Mouse (Mus musculus) duodenum, adult 2 months (tissue): ENCODE data around the gene Olfr97. TPM values are rescaled to one million over a fixed set of nuclear protein-coding genes. Genes with fewer than 3 reads are reported as not detected.

Source experiments
- polyA plus RNA-seq: library from polyadenylated mRNA; depleted of rRNA; stranded (reverse); fragments of >200 nt; gene quantifications from 2 replicates; pipeline ENCODE4 v1.2.3, GENCODE M21; 2012; ENCODE audit warnings: low replicate concordance; rRNA removed

Gene Olfr97
- not detected in 2 replicates for polyA plus RNA-seq

DNA sequence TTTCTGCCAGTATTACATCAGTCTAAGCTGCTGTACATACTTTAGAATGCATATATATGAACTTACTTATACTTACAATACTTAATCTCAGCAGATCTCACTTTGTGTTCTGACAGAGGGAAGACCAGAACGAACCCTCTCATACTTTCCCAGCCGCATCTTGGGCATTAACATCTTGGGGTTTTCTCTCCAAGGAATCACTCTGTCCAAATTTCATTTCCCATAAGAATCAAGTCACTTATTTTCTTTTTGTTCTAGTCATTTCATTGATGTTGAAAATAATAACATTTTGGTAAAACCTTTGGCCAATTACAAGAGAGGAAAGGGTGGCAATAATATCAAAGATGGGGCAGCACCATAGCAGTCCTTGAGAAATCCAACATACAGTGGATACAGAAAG is at the start of gene Olfr97:
TSS of gene Olfr97 (minus strand) at position 101 of the 400 bp plus-strand sequence.

DNA sequence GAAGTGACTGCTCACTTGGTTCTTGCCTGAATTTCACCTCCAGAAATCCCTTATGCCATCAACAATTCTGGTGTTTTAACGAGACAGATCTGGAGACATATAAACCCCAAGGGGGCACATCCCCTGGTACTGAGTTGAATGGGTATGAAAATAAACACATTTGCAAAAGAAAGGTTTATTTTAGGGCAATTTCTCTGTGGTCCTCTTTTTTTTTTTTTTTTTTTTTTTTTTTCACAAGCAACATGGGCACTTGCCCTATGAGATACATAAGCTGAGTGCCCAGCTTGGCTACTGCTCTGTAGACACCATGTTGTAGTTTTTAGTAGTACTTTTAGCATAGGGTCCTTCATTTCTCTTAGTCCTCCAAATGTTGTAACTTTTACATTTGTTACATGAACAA is 46.2 kb upstream of the Olfr97 start, which contains the start of gene Olfr99:
TSS of gene Olfr99 (minus strand) at position 101 of the 400 bp plus-strand sequence.

DNA sequence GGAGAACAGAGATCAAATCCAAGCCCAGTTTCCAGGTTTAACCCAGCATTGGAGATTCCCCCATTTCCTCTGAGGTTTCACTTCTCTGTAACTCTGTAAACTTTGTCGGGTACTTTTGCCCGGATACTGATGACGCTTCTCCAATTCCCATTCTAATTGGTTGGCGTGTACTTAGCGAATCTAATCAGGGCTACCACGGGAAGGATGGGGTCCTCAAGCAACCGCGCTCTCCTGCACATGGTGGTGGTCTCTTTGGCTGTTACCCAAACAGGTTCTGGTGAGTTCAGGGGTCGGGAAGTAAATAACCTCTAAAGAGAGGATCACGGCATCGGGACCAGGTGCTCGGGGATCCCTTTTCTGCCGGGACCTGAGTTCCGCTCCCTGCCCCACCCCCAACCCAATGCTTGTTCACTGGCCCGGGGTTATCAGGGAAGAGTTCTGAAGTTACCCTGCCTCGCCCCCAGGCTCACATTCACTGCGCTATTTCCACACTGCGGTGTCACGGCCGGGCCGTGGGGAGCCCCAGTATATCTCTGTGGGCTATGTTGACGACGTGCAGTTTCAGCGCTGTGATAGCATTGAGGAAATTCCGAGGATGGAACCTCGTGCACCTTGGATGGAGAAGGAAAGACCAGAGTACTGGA is 33.0 kb upstream of the Olfr97 start, which contains the start of gene H2-M3:
TSS of gene H2-M3 (plus strand) at position 163 of the 644 bp plus-strand sequence.

DNA sequence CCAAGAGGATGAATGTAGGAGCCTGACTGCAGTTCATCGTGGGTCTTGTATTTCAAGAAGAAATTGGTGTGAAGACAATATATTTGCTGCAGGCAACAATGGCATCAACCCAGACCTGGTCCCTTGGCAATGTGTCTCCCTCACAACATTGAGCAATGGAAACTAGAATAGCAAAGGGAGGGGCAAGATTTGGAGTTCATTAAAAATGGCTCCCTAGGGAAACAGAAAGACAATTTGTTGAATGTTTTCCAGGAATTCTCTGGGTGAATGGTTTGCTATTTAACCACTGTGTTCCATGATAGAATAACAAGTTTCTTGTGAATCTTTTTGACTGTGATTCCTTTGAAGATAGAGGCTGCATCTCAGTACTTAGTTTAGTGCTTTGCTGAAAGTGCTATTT is 26.5 kb upstream of the Olfr97 start, which contains the start of gene Olfr98:
TSS of gene Olfr98 (minus strand) at position 124 of the 400 bp plus-strand sequence.

DNA sequence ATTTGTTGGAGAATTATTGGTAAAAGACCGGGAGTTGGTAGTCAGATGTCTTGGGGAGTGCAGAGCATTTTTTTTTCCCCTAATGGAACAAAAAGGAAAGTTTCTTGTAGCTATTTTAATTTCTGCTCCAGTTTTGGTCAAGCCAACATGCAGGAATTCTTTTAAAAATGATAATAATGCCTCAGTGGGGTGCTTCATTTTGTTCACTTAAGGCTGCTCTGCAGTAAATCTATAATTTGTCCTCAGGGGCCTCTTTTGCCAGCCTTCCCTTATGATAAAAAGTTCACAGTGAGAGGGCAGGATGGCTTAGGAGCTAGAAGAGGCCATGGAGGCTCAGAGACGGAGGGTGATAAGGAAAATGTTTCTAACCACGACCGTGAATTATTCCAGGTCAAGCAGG is 17.3 kb downstream of the Olfr97 start, which contains the start of gene Olfr96:
TSS of gene Olfr96 (plus strand) at position 301 of the 400 bp plus-strand sequence.

DNA sequence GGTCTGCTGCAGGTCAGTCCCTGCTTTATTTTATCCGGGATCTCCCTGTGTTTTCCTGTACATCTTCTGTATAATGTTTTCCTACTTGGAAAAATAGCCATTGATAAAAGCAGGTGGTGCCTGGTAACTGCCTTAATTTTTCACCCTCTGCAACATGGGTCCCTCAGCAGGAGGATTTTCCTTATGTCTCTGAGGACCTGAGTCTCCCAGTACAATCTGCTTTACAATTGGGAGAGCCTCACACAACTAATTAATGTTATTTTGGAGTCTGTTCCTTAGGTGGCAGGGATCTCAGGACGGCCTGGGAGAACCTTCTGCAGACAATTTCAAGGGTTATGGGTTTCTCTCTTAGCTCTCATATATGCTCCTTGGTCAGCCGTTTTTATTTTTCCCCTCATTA is 24.1 kb downstream of the Olfr97 start, which contains the start of gene Olfr95:
TSS of gene Olfr95 (minus strand) at position 101 of the 400 bp plus-strand sequence.

DNA sequence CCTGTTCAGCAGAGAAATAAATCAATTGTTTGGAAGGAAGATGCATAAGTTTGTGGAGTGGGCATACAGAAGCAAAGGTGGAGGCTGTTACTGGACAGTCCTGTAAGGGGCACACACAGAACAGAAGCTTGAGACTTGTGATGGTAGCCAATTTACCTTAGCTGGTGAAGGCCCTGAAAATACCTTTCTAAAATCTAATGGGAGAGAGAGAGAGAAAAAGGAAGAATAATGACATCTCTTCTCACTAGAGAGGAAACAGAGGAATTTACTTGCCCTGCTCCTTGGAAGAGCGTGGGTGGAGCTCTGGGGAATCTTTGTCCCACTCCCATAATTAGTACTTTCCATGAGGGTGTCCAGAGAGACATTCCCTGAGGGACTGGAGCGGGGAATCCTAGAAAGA is 36.2 kb downstream of the Olfr97 start, which contains the start of gene Olfr94:
TSS of gene Olfr94 (minus strand) at position 101 of the 400 bp plus-strand sequence.

DNA sequence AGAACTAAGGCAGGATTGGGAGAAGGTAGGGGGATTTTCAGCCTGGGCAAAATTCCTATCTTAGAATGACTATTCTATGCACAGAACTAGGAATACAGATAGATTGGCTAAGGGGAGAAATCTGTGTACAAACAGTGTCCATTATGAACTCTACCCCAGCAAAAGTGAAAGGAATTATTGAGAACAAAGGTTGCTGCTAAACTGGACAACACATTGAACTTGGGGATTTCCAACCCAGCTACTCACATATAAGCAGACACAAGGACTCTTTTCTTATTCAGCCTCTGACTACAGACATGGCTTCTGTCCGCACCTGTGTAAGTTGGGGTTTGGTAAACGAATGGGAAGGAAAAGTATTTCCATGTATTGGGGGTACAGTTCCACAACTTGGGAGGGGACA is 43.5 kb downstream of the Olfr97 start, which contains the start of gene Ubd:
TSS of gene Ubd (plus strand) at position 237 of the 400 bp plus-strand sequence.

Other genes starting within 250 kb of the Olfr97 start
- gene H2-M5, start 247.8 kb downstream of the Olfr97 start, polyA plus RNA-seq = 0.19 TPM in 1 of 2 replicates, not detected in the other
- 0.64 and 1.1 TPM in 2 replicates for gene Zfp57, start 236.2 kb downstream of the Olfr97 start, polyA plus RNA-seq
- not detected in 2 replicates for gene Mog, start 213.9 kb downstream of the Olfr97 start, polyA plus RNA-seq
- gene Gabbr1, start 191.4 kb downstream of the Olfr97 start, polyA plus RNA-seq = 5.3 and 11.2 TPM in 2 replicates
- not detected in 2 replicates for gene Olfr90, start 148.8 kb downstream of the Olfr97 start, polyA plus RNA-seq
- gene Olfr91, start 139.1 kb downstream of the Olfr97 start, polyA plus RNA-seq = not detected in 2 replicates
- not detected in 2 replicates for gene Olfr92, start 117.2 kb downstream of the Olfr97 start, polyA plus RNA-seq
- not detected in 2 replicates for gene Olfr93, start 75.8 kb downstream of the Olfr97 start, polyA plus RNA-seq
- gene Ubd, start 43.4 kb downstream of the Olfr97 start, polyA plus RNA-seq = 0.11 TPM in 1 of 2 replicates, not detected in the other
- gene Olfr94, start 36.3 kb downstream of the Olfr97 start, polyA plus RNA-seq = not detected in 2 replicates
- not detected in 2 replicates for gene Olfr95, start 24.2 kb downstream of the Olfr97 start, polyA plus RNA-seq
- gene Olfr96, start 17.2 kb downstream of the Olfr97 start, polyA plus RNA-seq = not detected in 2 replicates
- not detected in 2 replicates for gene Olfr98, start 26.4 kb upstream of the Olfr97 start, polyA plus RNA-seq
- gene H2-M3, start 32.9 kb upstream of the Olfr97 start, polyA plus RNA-seq = 2.7 and 3.5 TPM in 2 replicates
- not detected in 2 replicates for gene Olfr99, start 46.1 kb upstream of the Olfr97 start, polyA plus RNA-seq
- gene Olfr101, start 67.0 kb upstream of the Olfr97 start, polyA plus RNA-seq = not detected in 2 replicates
- not detected in 2 replicates for gene Olfr102, start 79.7 kb upstream of the Olfr97 start, polyA plus RNA-seq
- gene Olfr103, start 102.4 kb upstream of the Olfr97 start, polyA plus RNA-seq = not detected in 2 replicates
- gene Olfr104-ps, start 122.3 kb upstream of the Olfr97 start, polyA plus RNA-seq = not detected in 2 replicates
- gene Olfr105-ps, start 141.7 kb upstream of the Olfr97 start, polyA plus RNA-seq = not detected in 2 replicates
- not detected in 2 replicates for gene Olfr106-ps, start 153.1 kb upstream of the Olfr97 start, polyA plus RNA-seq
- not detected in 2 replicates for gene Olfr107, start 161.9 kb upstream of the Olfr97 start, polyA plus RNA-seq
- not detected in 2 replicates for gene Olfr108, start 208.2 kb upstream of the Olfr97 start, polyA plus RNA-seq
- gene Olfr109, start 221.6 kb upstream of the Olfr97 start, polyA plus RNA-seq = not detected in 2 replicates
- gene H2-M2, start 246.2 kb upstream of the Olfr97 start, polyA plus RNA-seq = 0.08 TPM in 1 of 2 replicates, not detected in the other